Mouse (Mus musculus) neural tube, embryonic 10.5 days (tissue): ENCODE measurements around the gene Ccz1.
"Not testable (repeated sequence)": the region's sequence is repeated elsewhere in the genome, so short reads cannot be mapped to it uniquely, and the experiment has no call there.

Source experiments
- DNase-seq: peaks from one replicate; pipeline ENCODE4 v3.0.0-alpha.2; 2017; ENCODE audit warnings: low spot score; ENCODE audit errors: extremely low spot score

The Ccz1 gene

GRCm38 (mm10) chr5:144014551-144015311 is at the start of gene Ccz1:
Gene Ccz1, minus strand, starts transcription at chr5:144014877.
- peak; percentile 84 for DNase-seq

- DNase-seq = no peak
Observed at GRCm38 (mm10) chr5:144064093-144064492, 49.4 kb upstream of the Ccz1 start.

GRCm38 (mm10) chr5:144054340-144054739 is 39.7 kb upstream of the Ccz1 start:
- no peak for DNase-seq

GRCm38 (mm10) chr5:144053450-144053849 is 38.8 kb upstream of the Ccz1 start:
- DNase-seq = no peak

- DNase-seq = no peak
Observed at GRCm38 (mm10) chr5:144051268-144051667, 36.6 kb upstream of the Ccz1 start.

GRCm38 (mm10) chr5:144049881-144050280 is 35.2 kb upstream of the Ccz1 start:
- DNase-seq = no peak

- no peak for DNase-seq
Observed at GRCm38 (mm10) chr5:144047324-144047723, 32.6 kb upstream of the Ccz1 start.

- no peak for DNase-seq
Observed at GRCm38 (mm10) chr5:144043166-144043565, 28.5 kb upstream of the Ccz1 start.

- DNase-seq = peak; percentile 74
Observed at GRCm38 (mm10) chr5:144040720-144041364, 26.2 kb upstream of the Ccz1 start.

GRCm38 (mm10) chr5:144039886-144040285 is 25.2 kb upstream of the Ccz1 start:
- DNase-seq = no peak

GRCm38 (mm10) chr5:144039156-144039675 is 24.5 kb upstream of the Ccz1 start:
- DNase-seq = no peak

- no peak for DNase-seq
Observed at GRCm38 (mm10) chr5:144036952-144037351, 22.3 kb upstream of the Ccz1 start.

- DNase-seq = no peak
Observed at GRCm38 (mm10) chr5:144034567-144034966, 19.9 kb upstream of the Ccz1 start.

GRCm38 (mm10) chr5:144032491-144032890 is 17.8 kb upstream of the Ccz1 start:
- DNase-seq = no peak

GRCm38 (mm10) chr5:144026620-144027263 is 12.1 kb upstream of the Ccz1 start, which contains the start of gene Ocm:
Gene Ocm, minus strand, starts transcription at chr5:144026670.
- no peak for DNase-seq

GRCm38 (mm10) chr5:144015845-144016244 is 1.2 kb upstream of the Ccz1 start:
- DNase-seq = no peak

GRCm38 (mm10) chr5:144015312-144015650 is 604 bp upstream of the Ccz1 start:
- DNase-seq = no peak

- DNase-seq = not testable (repeated sequence)
Observed at GRCm38 (mm10) chr5:144013366-144014134, 1.1 kb downstream of the Ccz1 start.

GRCm38 (mm10) chr5:144002461-144003192 is 12.1 kb downstream of the Ccz1 start:
- no peak for DNase-seq

- no peak for DNase-seq
Observed at GRCm38 (mm10) chr5:143999409-143999808, 15.3 kb downstream of the Ccz1 start.
